Mouse (Mus musculus): ENCODE measurements at regions not wholly inside any gene's neighbourhood (a gene's known extent, or its start where the extent isn't known, plus 50 kb on each side); places are given as distances from the start of the nearest gene placed in this dataset.

DNA sequence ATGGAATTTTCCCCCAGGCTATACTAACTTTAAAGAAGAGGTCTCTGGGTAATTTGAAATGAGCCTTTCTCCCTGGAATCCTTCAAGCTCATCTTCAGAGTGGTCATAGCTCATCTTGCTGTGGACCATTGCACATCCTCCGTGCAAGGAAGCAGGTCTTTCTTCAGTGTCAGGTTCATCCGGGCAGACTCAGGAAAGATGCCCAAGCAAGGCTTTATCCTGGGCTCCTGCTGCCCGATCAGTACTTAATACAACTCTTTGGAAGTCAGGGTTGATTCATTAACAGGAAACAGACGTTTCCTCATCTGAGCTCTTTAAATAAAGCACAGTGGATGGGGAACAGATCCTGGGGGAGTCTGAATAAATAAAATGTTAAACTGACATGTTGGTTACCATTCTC, 188.1 kb downstream of the Cbln1 start:
- H3K9me3 ChIP-seq (replicated peaks; ENCODE audit: low read length), result no peaks in the 10 kb centered on the region
- dilution Hi-C loops (cut with MboI; ENCODE audit: extremely low pct_ligation_motif_present, extremely low pct_unique_long_range_greater_than_20kb, low sequenced_read_pairs), result no loop called here

DNA sequence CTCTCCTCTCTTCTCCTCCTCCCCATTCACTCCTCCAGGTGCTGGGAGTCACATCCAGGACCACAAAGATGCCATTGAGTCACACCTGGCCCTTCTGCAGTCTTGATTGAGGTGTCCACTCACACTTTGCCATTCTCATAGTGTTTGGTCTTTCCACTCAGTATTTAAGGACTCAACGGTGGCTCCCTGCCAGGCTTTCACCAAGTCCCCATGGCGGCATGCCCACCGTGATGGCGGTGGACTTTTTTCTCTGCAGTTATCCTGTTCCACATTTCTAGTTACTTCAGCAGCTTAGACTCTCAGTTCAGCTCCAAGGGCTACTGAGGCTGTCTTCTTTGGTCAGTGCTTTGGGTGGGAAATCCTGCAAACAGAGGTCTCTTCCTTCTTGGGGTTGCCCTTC, 189.9 kb downstream of the Cbln1 start:
- H3K27me3 ChIP-seq (replicated peaks), result peaks cover 3% of the 10 kb centered on the region
- no peaks in the 10 kb centered on the region for H3K79me2 ChIP-seq (replicated peaks; ENCODE audit: control insufficient read depth, extremely low read depth, insufficient read depth, poor library complexity, severe bottlenecking)
- H3K27ac ChIP-seq (ENCODE audit: insufficient read depth, low read depth), result no peak overlapping the region
- no peaks in the 10 kb centered on the region for H3K4me1 ChIP-seq (ENCODE audit: control insufficient read depth in 1 of 2, insufficient read depth in 2 of 2)
- dilution Hi-C loops (cut with MboI; ENCODE audit: extremely low pct_ligation_motif_present, extremely low pct_unique_long_range_greater_than_20kb, low sequenced_read_pairs) (no loop called here), in situ Hi-C loops (cut with MboI; ENCODE audit: low pct_ligation_motif_present, low pct_unique_long_range_greater_than_20kb, low sequenced_read_pairs) (no loop called here)
- DNase-seq (ENCODE audit: extremely low read depth), result no peak
- H3K36me3 ChIP-seq (replicated peaks in 1 of 2; ENCODE audit: control insufficient read depth in 1 of 2, insufficient read depth in 1 of 2, low read length in 1 of 2), result no peaks in the 10 kb centered on the region
- H3K9me3 ChIP-seq (replicated peaks; ENCODE audit: low read length), result no peaks in the 10 kb centered on the region
- no peak overlapping the region for H3K9ac ChIP-seq (ENCODE audit: insufficient read depth, low read depth)
- no peak for TF ChIP-seq EP300 (IDR thresholded peaks at IDR 0.05; ENCODE audit: low read length)
- TF ChIP-seq POLR2AphosphoS2 (IDR thresholded peaks at IDR 0.05; ENCODE audit: low read depth, low read length), result no peak
- no peak for TF ChIP-seq POLR2A (IDR thresholded peaks at IDR 0.05; ENCODE audit: low read depth, low read length)
- TF ChIP-seq NELFE (IDR thresholded peaks at IDR 0.05; ENCODE audit: low read depth, low read length), result no peak
- TF ChIP-seq JUN (IDR thresholded peaks at IDR 0.05; ENCODE audit: insufficient read depth, low read depth, low read length), result no peak
- no peak for TF ChIP-seq ZKSCAN1 (IDR thresholded peaks at IDR 0.05; ENCODE audit: borderline replicate concordance, low read depth, low read length)
- TF ChIP-seq UBTF (IDR thresholded peaks at IDR 0.05; ENCODE audit: low read depth, low read length), result no peak
- TF ChIP-seq MAZ (IDR thresholded peaks at IDR 0.05; ENCODE audit: low read depth, low read length), result no peak
- no peak overlapping the region for H3K4me2 ChIP-seq (ENCODE audit: insufficient read depth, low read depth, poor library complexity, severe bottlenecking)
- H3K4me3 ChIP-seq (replicated peaks in 1 of 3; ENCODE audit: low read depth in 2 of 3, low read length in 2 of 3, poor library complexity in 1 of 3), result no peak overlapping the region

More for the DNA sequence above, 188.1 kb downstream of the Cbln1 start:
- H3K27ac ChIP-seq (ENCODE audit: insufficient read depth, low read depth), result no peak overlapping the region
- peaks cover 4% of the 10 kb centered on the region for H3K27me3 ChIP-seq (replicated peaks)
- no peak for DNase-seq (ENCODE audit: extremely low read depth)
- no peaks in the 10 kb centered on the region for H3K79me2 ChIP-seq (replicated peaks; ENCODE audit: control insufficient read depth, extremely low read depth, insufficient read depth, poor library complexity, severe bottlenecking)
- H3K36me3 ChIP-seq (replicated peaks in 1 of 2; ENCODE audit: control insufficient read depth in 1 of 2, insufficient read depth in 1 of 2, low read length in 1 of 2), result no peaks in the 10 kb centered on the region
- H3K9ac ChIP-seq (ENCODE audit: insufficient read depth, low read depth), result no peak overlapping the region
- in situ Hi-C loops (cut with MboI; ENCODE audit: low pct_ligation_motif_present, low pct_unique_long_range_greater_than_20kb, low sequenced_read_pairs), result no loop called here
- H3K4me1 ChIP-seq (ENCODE audit: control insufficient read depth in 1 of 2, insufficient read depth in 2 of 2), result no peaks in the 10 kb centered on the region
- no peak overlapping the region for H3K4me2 ChIP-seq (ENCODE audit: insufficient read depth, low read depth, poor library complexity, severe bottlenecking)
- TF ChIP-seq ZC3H11A (IDR thresholded peaks at IDR 0.05; ENCODE audit: low read depth, low read length), result no peak
- TF ChIP-seq EP300 (IDR thresholded peaks at IDR 0.05; ENCODE audit: low read length), result no peak
- no peak for TF ChIP-seq MEF2A (IDR thresholded peaks at IDR 0.05; ENCODE audit: borderline replicate concordance, low read depth, low read length)
- no peak for TF ChIP-seq CTCF (conservative IDR thresholded peaks at IDR 0.05 in 1 of 2, IDR thresholded peaks at IDR 0.05 in 1 of 2; ENCODE audit: low read depth in 2 of 2, low read length in 2 of 2)
- TF ChIP-seq MAZ (IDR thresholded peaks at IDR 0.05; ENCODE audit: low read depth, low read length), result no peak
- no peak for TF ChIP-seq ZMIZ1 (IDR thresholded peaks at IDR 0.05; ENCODE audit: low read depth, low read length)
- no peak for TF ChIP-seq RCOR1 (conservative IDR thresholded peaks at IDR 0.05; ENCODE audit: low read depth, low read length)
- no peak for TF ChIP-seq POLR2A (IDR thresholded peaks at IDR 0.05; ENCODE audit: low read depth, low read length)
- TF ChIP-seq MXI1 (IDR thresholded peaks at IDR 0.05; ENCODE audit: low read depth, low read length), result no peak
- TF ChIP-seq UBTF (IDR thresholded peaks at IDR 0.05; ENCODE audit: low read depth, low read length), result no peak
- no peak for TF ChIP-seq SIN3A (IDR thresholded peaks at IDR 0.05; ENCODE audit: low read length)
- no peak for TF ChIP-seq USF1 (IDR thresholded peaks at IDR 0.05; ENCODE audit: low read depth, low read length)
- no peak overlapping the region for H3K4me3 ChIP-seq (replicated peaks in 1 of 3; ENCODE audit: low read depth in 2 of 3, low read length in 2 of 3, poor library complexity in 1 of 3)
